Mouse (Mus musculus) intestine, embryonic 15.5 days (tissue): ENCODE data around the gene Col25a1. TPM values are rescaled to one million over a fixed set of nuclear protein-coding genes. Genes with fewer than 3 reads are reported as not detected.

Experiments
- ATAC-seq: fragments of 200-750 bp; cut with Nextera tagmentation; 2 replicates; pipeline ENCODE4 v1.8.0; 2017; ENCODE audit warnings: moderate TSS enrichment, moderate library complexity
- H3K27ac ChIP-seq: fragments of 300-500 bp; sonication (generic); 2 replicates; pipeline ENCODE4 v1.5.1; 2015; ENCODE audit warnings: mild to moderate bottlenecking, inconsistent platforms
- H3K27me3 ChIP-seq: fragments of 300-500 bp; sonication (generic); replicated peaks from 2 replicates; pipeline ENCODE4 v1.6.1; 2015; ENCODE audit warnings: inconsistent platforms
- H3K36me3 ChIP-seq: fragments of 300-500 bp; sonication (generic); 2 replicates; pipeline ENCODE4 v1.6.1; 2015; ENCODE audit warnings: inconsistent platforms
- H3K4me1 ChIP-seq: fragments of 300-500 bp; sonication (generic); replicated peaks from 2 replicates; pipeline ENCODE4 v1.6.1; 2015; ENCODE audit warnings: inconsistent platforms
- H3K4me2 ChIP-seq: fragments of 300-500 bp; sonication (generic); replicated peaks from 2 replicates; pipeline ENCODE4 v1.6.1; 2015; ENCODE audit warnings: mild to moderate bottlenecking, inconsistent platforms
- H3K4me3 ChIP-seq: fragments of 300-500 bp; sonication (generic); replicated peaks from 2 replicates; pipeline ENCODE4 v1.5.1; 2015; ENCODE audit warnings: inconsistent platforms
- H3K9ac ChIP-seq: fragments of 300-500 bp; sonication (generic); 2 replicates; pipeline ENCODE4 v1.6.1; 2015; ENCODE audit warnings: inconsistent platforms
- H3K9me3 ChIP-seq: fragments of 300-500 bp; sonication (generic); 2 replicates; pipeline ENCODE4 v1.6.1; 2016; ENCODE audit warnings: inconsistent platforms
- WGBS: fragments of 180-500 bp; shearing (Covaris S2); methylation state at CpG from one replicate; pipeline ENCODE4 v1.1.7; 2015; 5-methylcytosine and 5-hydroxymethylcytosine counted together
- polyA plus RNA-seq: library from polyadenylated mRNA; unstranded; fragments of >200 nt; fragmentation: Nextera tagmentation; extraction: Ambion mirVana; gene quantifications from 2 replicates; pipeline ENCODE4 v1.2.1, GENCODE M21; 2015

Col25a1 gene
- polyA plus RNA-seq, 1 experiment from 2014 or later = 1.9 TPM

GRCm38 (mm10) chr3:130128564-130128963, 2.7 kb upstream of the Col25a1 start:
- Histone ChIP-seq H3K4me3 (no peak overlapping the region), H3K36me3 (no peaks in the 10 kb centered on the region), H3K9me3 (no peaks in the 10 kb centered on the region), H3K4me1 (0 out of 2 replicates have a peak, but pooled peaks cover 2% of the 10 kb centered on the region), H3K4me2 (no peak overlapping the region), H3K27me3 (no peaks in the 10 kb centered on the region), H3K27ac (no peak overlapping the region), H3K9ac (no peak overlapping the region)
- no peak for ATAC-seq
- WGBS = 64% methylated on average over 11 of the region's 11 CpGs

GRCm38 (mm10) chr3:130129635-130130206, 1.6 kb upstream of the Col25a1 start:
- Histone ChIP-seq H3K27ac (no peak overlapping the region), H3K4me2 (peak overlapping the region; percentile 24; the same call in 1 of the 2 replicates), H3K36me3 (no peaks in the 10 kb centered on the region), H3K9me3 (no peaks in the 10 kb centered on the region), H3K4me3 (no peak overlapping the region), H3K4me1 (0 out of 2 replicates have a peak, but pooled peaks cover 2% of the 10 kb centered on the region), H3K27me3 (no peaks in the 10 kb centered on the region), H3K9ac (no peak overlapping the region)
- WGBS = 40% methylated on average over 10 of the region's 10 CpGs
- ATAC-seq = peak; percentile 68

GRCm38 (mm10) chr3:130137204-130137603, 5.9 kb downstream of the Col25a1 start:
- no peak for ATAC-seq
- Histone ChIP-seq H3K4me3 (no peak overlapping the region), H3K27ac (no peak overlapping the region), H3K9ac (no peak overlapping the region), H3K9me3 (no peaks in the 10 kb centered on the region), H3K27me3 (no peaks in the 10 kb centered on the region), H3K36me3 (no peaks in the 10 kb centered on the region), H3K4me2 (no peak overlapping the region), H3K4me1 (no peaks in the 10 kb centered on the region)

- Histone ChIP-seq H3K27ac (no peak overlapping the region), H3K4me1 (no peaks in the 10 kb centered on the region), H3K4me3 (no peak overlapping the region), H3K9me3 (no peaks in the 10 kb centered on the region), H3K9ac (no peak overlapping the region), H3K36me3 (no peaks in the 10 kb centered on the region), H3K4me2 (no peak overlapping the region), H3K27me3 (no peaks in the 10 kb centered on the region)
- WGBS = 44% methylated on average over 3 of the region's 3 CpGs
- no peak for ATAC-seq
These were observed 6.3 kb downstream of the Col25a1 start for GRCm38 (mm10) chr3:130137640-130138039.

- Histone ChIP-seq H3K9ac (no peak overlapping the region), H3K27me3 (no peaks in the 10 kb centered on the region), H3K4me1 (no peaks in the 10 kb centered on the region), H3K36me3 (no peaks in the 10 kb centered on the region), H3K4me2 (no peak overlapping the region), H3K27ac (no peak overlapping the region), H3K9me3 (no peaks in the 10 kb centered on the region), H3K4me3 (no peak overlapping the region)
- WGBS = 76% methylated on average over 12 of the region's 12 CpGs
- no peak for ATAC-seq
These were observed 14.6 kb downstream of the Col25a1 start for GRCm38 (mm10) chr3:130145874-130146273.

- Histone ChIP-seq H3K9ac (no peak overlapping the region), H3K27ac (no peak overlapping the region), H3K4me2 (no peak overlapping the region), H3K4me3 (no peak overlapping the region), H3K36me3 (no peaks in the 10 kb centered on the region), H3K27me3 (no peaks in the 10 kb centered on the region), H3K4me1 (no peaks in the 10 kb centered on the region), H3K9me3 (no peaks in the 10 kb centered on the region)
- ATAC-seq = no peak
- 66% methylated on average over 8 of the region's 8 CpGs for WGBS
These were observed 16.5 kb downstream of the Col25a1 start for GRCm38 (mm10) chr3:130147827-130148226.

- H3K9ac ChIP-seq = no peak overlapping the region
- H3K27me3 ChIP-seq = no peaks in the 10 kb centered on the region
- no peaks in the 10 kb centered on the region for H3K36me3 ChIP-seq
- no peak overlapping the region for H3K27ac ChIP-seq
- no peaks in the 10 kb centered on the region for H3K9me3 ChIP-seq
- 81% methylated on average over 1 of the region's 1 CpGs for WGBS
- H3K4me1 ChIP-seq = no peaks in the 10 kb centered on the region
- ATAC-seq = no peak
- H3K4me2 ChIP-seq = no peak overlapping the region
- H3K4me3 ChIP-seq = no peak overlapping the region
These were observed 17.9 kb downstream of the Col25a1 start for GRCm38 (mm10) chr3:130149180-130149579.

- Histone ChIP-seq H3K4me1 (no peaks in the 10 kb centered on the region), H3K9me3 (no peaks in the 10 kb centered on the region), H3K27ac (no peak overlapping the region), H3K4me3 (no peak overlapping the region), H3K36me3 (no peaks in the 10 kb centered on the region), H3K4me2 (no peak overlapping the region), H3K27me3 (no peaks in the 10 kb centered on the region), H3K9ac (no peak overlapping the region)
- no peak for ATAC-seq
- WGBS = 81% methylated on average over 3 of the region's 3 CpGs
These were observed 21.8 kb downstream of the Col25a1 start for GRCm38 (mm10) chr3:130153117-130153516.

- Histone ChIP-seq H3K4me3 (no peak overlapping the region), H3K9me3 (no peaks in the 10 kb centered on the region), H3K4me2 (no peak overlapping the region), H3K27ac (no peak overlapping the region), H3K4me1 (no peaks in the 10 kb centered on the region), H3K36me3 (no peaks in the 10 kb centered on the region), H3K27me3 (no peaks in the 10 kb centered on the region), H3K9ac (no peak overlapping the region)
- WGBS = 70% methylated on average over 3 of the region's 3 CpGs
- ATAC-seq = no peak
These were observed 26.2 kb downstream of the Col25a1 start for GRCm38 (mm10) chr3:130157551-130157950.

- H3K9ac ChIP-seq = no peak overlapping the region
- H3K9me3 ChIP-seq = no peaks in the 10 kb centered on the region
- H3K27me3 ChIP-seq = no peaks in the 10 kb centered on the region
- ATAC-seq = no peak
- WGBS = 73% methylated on average over 4 of the region's 4 CpGs
- no peak overlapping the region for H3K27ac ChIP-seq
- H3K4me3 ChIP-seq = no peak overlapping the region
- H3K36me3 ChIP-seq = no peaks in the 10 kb centered on the region
- H3K4me2 ChIP-seq = no peak overlapping the region
- H3K4me1 ChIP-seq = no peaks in the 10 kb centered on the region
These were observed 28.6 kb downstream of the Col25a1 start for GRCm38 (mm10) chr3:130159906-130160305.

- Histone ChIP-seq H3K4me3 (no peak overlapping the region), H3K27ac (no peak overlapping the region), H3K27me3 (no peaks in the 10 kb centered on the region), H3K4me1 (no peaks in the 10 kb centered on the region), H3K36me3 (no peaks in the 10 kb centered on the region), H3K9me3 (no peaks in the 10 kb centered on the region), H3K9ac (no peak overlapping the region), H3K4me2 (no peak overlapping the region)
- no peak for ATAC-seq
- WGBS = 54% methylated on average over 4 of the region's 4 CpGs
These were observed 29.6 kb downstream of the Col25a1 start for GRCm38 (mm10) chr3:130160902-130161301.

- H3K9me3 ChIP-seq = no peaks in the 10 kb centered on the region
- no peaks in the 10 kb centered on the region for H3K27me3 ChIP-seq
- WGBS = 60% methylated on average over 13 of the region's 13 CpGs
- H3K27ac ChIP-seq = no peak overlapping the region
- H3K4me1 ChIP-seq = no peaks in the 10 kb centered on the region
- ATAC-seq = no peak
- H3K4me2 ChIP-seq = no peak overlapping the region
- H3K36me3 ChIP-seq = no peaks in the 10 kb centered on the region
- no peak overlapping the region for H3K4me3 ChIP-seq
- no peak overlapping the region for H3K9ac ChIP-seq
These were observed 30.1 kb downstream of the Col25a1 start for GRCm38 (mm10) chr3:130161323-130161917.

GRCm38 (mm10) chr3:130166875-130167274, 35.6 kb downstream of the Col25a1 start:
- no peaks in the 10 kb centered on the region for H3K36me3 ChIP-seq
- H3K27ac ChIP-seq = no peak overlapping the region
- H3K9ac ChIP-seq = no peak overlapping the region
- WGBS = 71% methylated on average over 4 of the region's 4 CpGs
- no peak overlapping the region for H3K4me2 ChIP-seq
- H3K9me3 ChIP-seq = no peaks in the 10 kb centered on the region
- H3K4me1 ChIP-seq = no peaks in the 10 kb centered on the region
- no peaks in the 10 kb centered on the region for H3K27me3 ChIP-seq
- H3K4me3 ChIP-seq = no peak overlapping the region
- ATAC-seq = no peak
